Mouse (Mus musculus) gastrocnemius, postnatal 14 days (tissue): ENCODE measurements at regions not wholly inside any gene's neighbourhood (a gene's known extent, or its start where the extent isn't known, plus 50 kb on each side); places are given as distances from the start of the nearest gene placed in this dataset.
"Not testable (repeated sequence)": the region's sequence is repeated elsewhere in the genome, so short reads cannot be mapped to it uniquely, and the experiment has no call there.

Experiments used
- DNase-seq: peaks from one replicate; pipeline ENCODE4 v3.0.0; 2021; ENCODE audit warnings: mixed read lengths
- intact Hi-C: fragments of 180-260 bp; cut with DNase I; formaldehyde crosslinking; loops from one replicate; pipeline ENCODE4 v1.15.1; 2025; ENCODE audit warnings: low total_unique reads

DNA sequence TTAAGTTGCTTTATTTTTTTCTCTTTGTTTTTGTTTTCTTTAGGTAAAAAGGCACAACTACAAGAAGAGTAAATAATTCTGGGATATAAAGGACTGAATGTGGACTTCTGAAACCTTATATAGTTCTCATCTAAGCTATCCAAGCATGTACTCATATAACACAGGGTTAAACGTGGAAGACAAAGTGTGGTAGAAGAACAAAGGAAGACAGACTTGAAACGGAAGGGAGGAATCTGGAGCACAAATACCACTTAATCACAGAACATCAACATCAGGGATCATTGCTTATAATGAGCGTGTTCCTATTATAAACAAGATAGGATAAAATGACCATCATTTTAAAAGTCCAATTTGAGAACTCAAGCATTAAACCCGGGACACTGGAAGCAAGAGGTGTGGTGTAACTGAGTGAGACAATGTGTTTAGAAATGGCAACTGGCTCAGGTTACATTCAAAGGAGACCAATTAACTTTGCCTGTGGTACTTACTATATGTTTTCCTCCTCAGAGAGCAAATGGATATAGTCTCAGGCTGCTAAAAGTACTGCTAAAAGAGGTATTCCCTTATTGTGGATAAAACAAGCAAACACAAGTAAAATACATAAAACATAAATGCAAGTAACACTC lies 96.1 kb upstream of the Hdgfl1 start:
- intact Hi-C loops = no loop called here
- no peak for DNase-seq

DNA sequence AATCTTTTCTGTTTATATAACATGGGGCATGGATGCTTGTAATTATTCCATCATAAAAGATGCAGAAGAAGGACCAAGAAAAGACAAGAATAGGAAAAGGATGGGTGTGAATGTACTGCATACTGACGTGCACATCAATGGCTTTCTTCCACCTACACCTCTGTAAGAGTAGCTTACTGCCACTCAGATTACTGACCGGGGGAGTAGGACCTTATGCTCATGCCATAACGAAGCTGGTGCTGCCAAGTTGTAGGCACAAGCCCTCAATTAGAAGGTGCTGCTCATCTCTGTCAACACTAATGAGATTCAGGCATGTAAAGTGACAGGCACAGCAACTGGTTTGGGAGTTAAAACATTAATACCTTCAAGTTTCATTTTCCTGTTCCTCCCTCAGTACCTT lies 97.8 kb upstream of the Hdgfl1 start:
- intact Hi-C loops = no loop called here
- DNase-seq = no peak

DNA sequence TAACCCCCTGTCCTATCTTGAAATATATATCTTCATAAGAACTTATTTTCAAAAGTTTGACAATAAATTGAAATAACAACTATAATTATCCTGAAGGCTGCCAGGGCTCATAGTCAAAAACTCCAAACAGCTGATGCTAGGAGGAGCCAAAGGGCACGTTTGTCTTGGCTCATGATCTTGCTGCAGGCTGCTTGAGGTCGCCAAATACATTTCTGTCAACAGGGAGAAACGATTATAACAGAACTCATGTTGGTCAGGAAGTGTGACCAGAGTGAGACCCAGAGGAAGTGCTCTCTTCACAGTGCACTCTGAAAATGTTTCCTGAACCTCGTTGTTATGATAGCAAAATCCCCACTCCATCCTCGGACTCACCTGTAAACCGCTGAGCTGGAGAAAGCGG lies 140.9 kb upstream of the Prl start:
- peak; percentile 17 for DNase-seq
- intact Hi-C loops = no loop called here

DNA sequence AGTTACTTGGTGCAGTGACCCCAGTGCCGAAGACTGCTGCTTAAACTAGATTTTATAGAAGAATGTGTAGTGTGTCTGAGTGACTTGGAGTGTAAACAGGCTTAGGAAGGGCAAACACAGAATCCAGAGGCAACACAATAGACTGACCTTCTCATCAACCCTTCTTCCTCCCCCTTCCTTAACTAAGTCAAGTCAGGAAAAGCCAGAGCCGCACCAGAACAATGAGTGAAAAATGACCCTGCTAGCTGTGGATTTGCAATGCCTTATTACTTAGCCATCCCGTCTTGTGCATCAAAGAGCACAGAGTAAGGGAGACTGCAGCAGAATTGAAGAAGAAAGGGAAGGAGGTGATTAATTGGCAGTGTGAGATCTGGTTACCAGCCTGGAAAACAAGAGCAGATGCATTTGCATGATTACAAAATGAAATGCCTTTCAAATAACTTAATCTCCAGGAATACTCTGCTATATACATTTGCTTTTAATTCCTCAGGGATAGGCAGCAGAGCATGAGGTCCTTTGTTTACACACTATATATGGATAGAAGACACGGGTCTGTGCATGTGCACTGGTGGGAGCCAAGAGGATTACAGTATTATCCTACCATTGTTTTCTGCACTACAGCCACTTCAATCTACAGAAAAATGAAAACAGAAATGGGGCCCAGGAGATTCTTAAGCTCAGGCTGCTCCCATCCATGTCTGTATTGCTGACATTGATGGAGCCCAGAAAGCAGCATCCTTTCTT lies 124.5 kb upstream of the Prl start:
- intact Hi-C loops = no loop called here
- DNase-seq = no peak

DNA sequence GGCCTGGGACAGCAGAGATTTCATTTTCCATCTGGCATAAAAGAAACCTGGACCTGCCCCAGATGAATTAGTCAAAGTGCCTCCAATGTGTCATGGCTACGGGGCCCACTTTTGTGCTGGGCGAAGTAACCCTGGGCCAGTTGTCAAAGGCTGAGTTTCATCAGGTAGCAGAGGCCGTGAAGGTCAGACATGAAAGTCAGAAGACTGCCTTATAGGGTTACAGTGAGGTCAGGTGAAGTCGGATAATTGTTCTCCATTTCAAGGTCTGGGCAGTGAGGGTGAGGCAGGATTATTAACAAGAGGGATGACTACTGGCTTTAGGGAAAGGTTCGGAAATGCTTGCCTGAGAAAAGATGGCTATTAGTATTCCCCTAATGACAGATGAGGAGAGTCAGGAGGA lies 123.5 kb upstream of the Prl start:
- intact Hi-C loops = no loop called here
- peak; percentile 5 for DNase-seq

DNA sequence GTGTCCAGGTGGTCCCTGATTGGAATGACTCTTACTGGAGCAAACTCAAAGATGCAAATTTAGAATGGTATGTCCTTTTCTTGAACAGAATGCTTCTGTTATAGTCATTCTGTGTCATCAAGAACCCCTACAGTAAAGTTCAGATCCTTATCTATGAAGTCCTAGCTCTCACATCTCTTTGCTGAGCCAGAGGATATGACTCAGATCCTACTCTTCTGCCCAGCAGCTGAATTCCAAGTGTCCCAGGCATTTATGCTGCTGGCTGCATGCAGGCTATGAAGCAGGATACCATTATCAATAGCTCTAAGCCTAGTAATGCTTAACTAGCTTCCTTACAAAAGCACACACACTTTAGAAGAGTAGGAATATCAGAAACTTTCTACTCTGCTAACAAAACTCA lies 116.9 kb upstream of the Prl start:
- no peak for DNase-seq
- intact Hi-C loops = no loop called here

DNA sequence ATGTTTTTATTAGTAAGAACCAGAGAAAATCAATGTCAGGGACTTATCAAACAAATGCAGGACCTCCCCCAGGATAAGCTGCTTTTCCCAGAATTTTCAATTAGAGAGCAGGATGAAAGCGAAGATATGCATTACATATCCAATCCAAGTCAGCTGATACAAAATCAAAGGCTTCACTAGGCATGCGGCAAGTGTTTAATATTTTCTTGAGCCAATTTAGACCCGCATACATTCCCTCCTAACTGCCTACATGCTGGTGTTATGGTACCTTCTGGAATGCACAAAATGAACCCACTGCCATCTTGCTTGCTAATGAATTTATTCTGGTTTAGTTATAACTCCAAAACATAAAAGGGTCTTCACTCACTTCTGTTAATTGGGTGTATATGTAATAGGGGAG lies 112.9 kb upstream of the Prl start:
- DNase-seq = no peak
- intact Hi-C loops = no loop called here

DNA sequence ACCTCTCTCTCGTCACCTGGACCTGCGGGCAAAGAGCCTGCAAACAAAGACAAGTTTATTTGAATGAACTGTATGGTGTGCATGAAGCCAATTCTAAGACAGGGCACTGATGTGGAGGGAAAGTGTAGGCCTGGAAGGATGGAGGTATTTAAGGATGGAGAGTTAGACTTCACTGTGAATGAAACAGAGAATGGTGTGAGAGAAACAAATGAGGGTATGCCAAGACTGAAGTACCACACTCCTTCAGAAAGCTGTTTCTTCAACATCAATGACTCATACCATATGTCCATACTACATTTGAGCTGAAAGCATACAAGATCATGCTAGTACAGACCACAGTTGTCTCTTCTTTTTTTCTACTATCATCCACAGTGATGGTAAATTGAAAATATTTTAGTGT lies 105.9 kb upstream of the Prl start:
- intact Hi-C loops = no loop called here
- no peak for DNase-seq

DNA sequence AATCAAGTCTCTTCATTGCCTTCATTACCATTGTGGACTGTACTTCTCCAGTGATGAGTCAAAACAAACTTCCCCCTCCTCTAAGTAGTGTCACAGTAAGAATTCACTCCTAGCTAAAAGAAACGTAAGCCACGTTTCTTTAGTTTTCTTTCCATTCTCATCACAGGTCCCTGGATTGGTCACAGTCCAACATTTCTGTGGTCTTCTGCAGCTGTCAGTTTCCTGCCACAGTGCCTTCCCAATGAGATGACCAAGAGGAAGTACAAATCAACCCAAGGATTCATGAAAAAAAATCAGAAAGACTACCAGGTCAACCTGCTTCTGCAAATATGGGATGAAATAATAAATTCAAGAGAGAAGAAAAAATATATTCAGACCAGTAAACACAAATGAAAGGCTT lies 103.5 kb upstream of the Prl start:
- intact Hi-C loops = no loop called here
- no peak for DNase-seq

DNA sequence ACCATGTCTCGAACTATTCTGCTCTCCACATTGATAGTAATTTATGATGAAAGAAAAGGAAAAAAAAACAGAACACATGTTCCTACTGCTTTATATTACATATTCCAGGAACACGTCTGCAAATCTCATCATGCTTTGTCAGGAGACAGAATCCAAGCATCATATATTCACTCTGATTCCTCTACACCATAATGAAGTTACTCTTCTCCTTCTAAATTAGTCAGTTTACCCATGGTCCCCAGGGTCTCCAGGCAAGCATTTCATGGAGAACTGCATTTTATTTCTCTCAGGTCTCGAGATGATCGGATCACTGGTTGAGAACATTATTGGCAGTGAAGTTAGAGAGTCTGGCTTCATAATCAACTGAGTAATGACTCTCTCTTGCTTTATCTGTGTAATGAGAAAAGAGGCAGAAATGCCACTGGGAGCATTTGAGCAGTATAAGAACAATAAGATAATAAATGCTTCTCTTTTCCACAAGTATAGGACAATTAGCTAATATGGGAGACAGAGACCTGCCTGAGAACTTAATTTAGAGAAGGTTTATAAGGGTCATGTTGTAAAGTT lies 97.8 kb upstream of the Prl start:
- intact Hi-C loops = no loop called here
- DNase-seq = no peak

DNA sequence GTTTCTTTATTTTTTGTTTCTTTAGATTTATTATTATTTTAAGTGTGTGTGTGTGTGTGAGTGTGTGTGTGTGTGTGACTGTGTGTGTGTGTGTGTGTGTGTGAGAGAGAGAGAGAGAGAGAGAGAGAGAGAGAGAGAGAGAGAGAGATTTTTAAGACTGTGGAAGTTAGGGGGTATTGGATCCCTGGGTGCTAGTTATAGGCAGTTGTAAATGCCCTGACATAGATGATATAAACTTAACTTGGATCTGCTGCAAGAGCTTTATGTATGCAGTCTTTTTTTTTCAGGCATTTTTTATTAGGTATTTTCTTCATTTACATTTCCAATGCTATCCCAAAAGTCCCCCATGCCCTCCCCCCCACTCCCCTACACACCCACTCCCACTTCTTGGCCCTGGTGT lies 96.8 kb upstream of the Prl start:
- intact Hi-C loops, DNase-seq: not testable (repeated sequence)

DNA sequence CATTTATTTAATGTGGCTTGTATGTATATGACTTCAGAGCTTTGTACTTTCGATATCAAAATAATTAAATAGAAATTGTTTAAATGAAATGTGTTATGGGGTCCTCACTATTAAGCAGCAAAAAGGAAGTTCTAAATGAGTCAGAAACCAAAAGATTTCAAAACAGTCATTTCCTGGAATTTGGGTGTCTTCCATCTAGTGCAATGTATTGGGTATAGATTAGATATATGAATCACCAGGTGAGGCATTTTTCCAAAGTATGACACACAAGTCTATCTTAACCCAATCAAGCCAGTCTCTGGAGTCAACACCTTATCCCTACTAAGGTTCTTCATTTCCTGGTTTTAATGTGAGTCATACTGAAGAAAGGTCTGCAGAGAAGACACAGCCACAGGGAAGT lies 81.3 kb upstream of the Prl start:
- intact Hi-C loops = no loop called here
- no peak for DNase-seq

DNA sequence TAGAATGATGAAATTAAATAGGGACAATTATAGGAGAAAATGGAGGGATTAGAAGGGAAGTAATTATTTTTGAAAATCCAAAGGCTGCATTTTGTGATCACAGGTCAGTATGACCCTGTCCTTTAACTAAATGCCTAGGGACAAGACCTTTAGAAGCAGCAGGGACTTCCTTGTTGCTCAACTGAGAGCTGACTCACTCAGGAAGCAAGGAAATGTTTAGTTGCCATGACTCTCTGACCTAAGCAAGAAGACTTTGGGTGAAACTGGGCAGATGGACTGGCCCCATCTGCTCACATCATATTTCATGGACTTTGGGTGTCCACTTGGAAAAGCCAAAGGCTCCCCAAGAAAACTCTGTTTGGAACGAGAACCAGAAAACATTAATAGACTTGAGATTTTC lies 76.9 kb upstream of the Prl start:
- DNase-seq = no peak
- intact Hi-C loops = no loop called here
